8 mouse cellular contexts compared by ENCODE assay signal in genomic region chr1:59913869-59914225, GRCm38 (mm10). TPM values are rescaled to one million over a fixed set of nuclear protein-coding genes. Genes with fewer than 3 reads are reported as not detected.
A peak's percentile ranks its signal among the peaks of the same experiment; 100 is the strongest.
DNase-seq lines count a peak whose midpoint lies in the region; ATAC-seq lines count a peak whose summit lies in the region.

No protein-coding gene starts in this region.

- 2% methylated on average over 12 of the region's 12 CpGs for WGBS in kidney, embryonic 14.5 days
- 5% methylated on average over 12 of the region's 12 CpGs for WGBS in forebrain, embryonic 11.5 days
- WGBS in intestine, embryonic 14.5 days, result 2% methylated on average over 12 of the region's 12 CpGs

- no peaks in the 10 kb centered on the region for H3K9me3 ChIP-seq in kidney, embryonic 14.5 days (ENCODE audit: control insufficient read depth, low read length)
- no peaks in the 10 kb centered on the region for H3K9me3 ChIP-seq in forebrain, embryonic 11.5 days (ENCODE audit: control insufficient read depth, low read length)
- H3K9me3 ChIP-seq in intestine, embryonic 14.5 days (ENCODE audit: control insufficient read depth, low read length), result no peaks in the 10 kb centered on the region
- H3K9me3 ChIP-seq in megakaryocyte, embryonic 14.5 days, result no peaks in the 10 kb centered on the region

- peaks cover 22% of the 10 kb centered on the region for H3K4me1 ChIP-seq in kidney, embryonic 14.5 days (ENCODE audit: control insufficient read depth, insufficient read depth, low read length)
- no peaks in the 10 kb centered on the region; the same call in 1 of the 2 replicates for H3K4me1 ChIP-seq in forebrain, embryonic 11.5 days (replicated peaks; ENCODE audit: control insufficient read depth, insufficient read depth, low read length)
- H3K4me1 ChIP-seq in intestine, embryonic 14.5 days (replicated peaks; ENCODE audit: control insufficient read depth, insufficient read depth, low read length), result peaks cover 17% of the 10 kb centered on the region
- H3K4me1 ChIP-seq in megakaryocyte, embryonic 14.5 days, result peaks cover 31% of the 10 kb centered on the region

- H3K4me3 ChIP-seq in kidney, embryonic 14.5 days (ENCODE audit: low read length), result peak overlapping the region; percentile 68
- peak overlapping the region; percentile 99 for H3K4me3 ChIP-seq in forebrain, embryonic 11.5 days (ENCODE audit: low read depth, low read length)
- peak overlapping the region; percentile 95 for H3K4me3 ChIP-seq in intestine, embryonic 14.5 days (ENCODE audit: low read depth, low read length)
- peak overlapping the region; percentile 99 for H3K4me3 ChIP-seq in megakaryocyte, embryonic 14.5 days (replicated peaks)

- no peak for DNase-seq in kidney, adult 18-20 months
- peak; percentile 24 for DNase-seq in ES-CJ7 (ENCODE audit: low read depth, low spot score)
- no peak for DNase-seq in forebrain, embryonic 11.5 days (ENCODE audit: low spot score)
- no peak for DNase-seq in intestine, embryonic 14.5 days (ENCODE audit: low spot score)
- no peak for DNase-seq in adrenal gland, adult 18-20 months (ENCODE audit: low spot score in 2 of 2)

- peak overlapping the region; percentile 95 for H3K9ac ChIP-seq in kidney, embryonic 14.5 days (ENCODE audit: low read depth, low read length)
- H3K9ac ChIP-seq in forebrain, embryonic 11.5 days (ENCODE audit: low read length), result peak overlapping the region; percentile 94
- peak overlapping the region; percentile 88 for H3K9ac ChIP-seq in intestine, embryonic 14.5 days (ENCODE audit: low read length)

- no peaks in the 10 kb centered on the region for H3K36me3 ChIP-seq in kidney, embryonic 14.5 days (ENCODE audit: control insufficient read depth, insufficient read depth, low read length)
- H3K36me3 ChIP-seq in forebrain, embryonic 11.5 days (ENCODE audit: control insufficient read depth, insufficient read depth, low read length), result no peaks in the 10 kb centered on the region
- H3K36me3 ChIP-seq in intestine, embryonic 14.5 days (ENCODE audit: control insufficient read depth, insufficient read depth, low read length), result no peaks in the 10 kb centered on the region
- no peaks in the 10 kb centered on the region for H3K36me3 ChIP-seq in megakaryocyte, embryonic 14.5 days (replicated peaks; ENCODE audit: low read length)

- no peak overlapping the region; the same call in 1 of the 2 replicates for H3K27ac ChIP-seq in kidney, embryonic 14.5 days (ENCODE audit: low read depth, low read length)
- no peak overlapping the region for H3K27ac ChIP-seq in forebrain, embryonic 11.5 days (ENCODE audit: low read depth, low read length)
- peak overlapping the region; percentile 91 for H3K27ac ChIP-seq in intestine, embryonic 14.5 days (ENCODE audit: low read depth)

- ATAC-seq in kidney, embryonic 14.5 days (ENCODE audit: low FRiP score, low TSS enrichment), result no peak
- no peak for ATAC-seq in forebrain, embryonic 11.5 days (replicated peaks; ENCODE audit: low FRiP score)
- no peak for ATAC-seq in intestine, embryonic 14.5 days (replicated peaks; ENCODE audit: low FRiP score, low TSS enrichment, low read depth)
- no peak for ATAC-seq in inflammation-experienced regulatory T-cells, adult 6 months

- H3K4me2 ChIP-seq in kidney, embryonic 14.5 days (replicated peaks; ENCODE audit: low read depth, low read length), result peak overlapping the region; percentile 52
- H3K4me2 ChIP-seq in forebrain, embryonic 11.5 days (ENCODE audit: low read depth, low read length, severe bottlenecking), result peak overlapping the region; percentile 68
- H3K4me2 ChIP-seq in intestine, embryonic 14.5 days (ENCODE audit: low read length), result peak overlapping the region; percentile 74

- no peaks in the 10 kb centered on the region for H3K27me3 ChIP-seq in kidney, embryonic 14.5 days (ENCODE audit: control insufficient read depth, insufficient read depth, low read length)
- no peaks in the 10 kb centered on the region for H3K27me3 ChIP-seq in forebrain, embryonic 11.5 days (ENCODE audit: control insufficient read depth, insufficient read depth, low read length)
- H3K27me3 ChIP-seq in intestine, embryonic 14.5 days (replicated peaks; ENCODE audit: control insufficient read depth, insufficient read depth, low read length), result no peaks in the 10 kb centered on the region
- no peaks in the 10 kb centered on the region for H3K27me3 ChIP-seq in megakaryocyte, embryonic 14.5 days (replicated peaks)

RNA-seq across cellular contexts. Expression of gene Fam117b, which starts 1.0 kb away (rescaled TPM):
- polyA plus RNA-seq in kidney, embryonic 14.5 days (2014; fragmentation: Nextera tagmentation; extraction: Ambion mirVana), result 11.2 and 19.2 TPM in 2 replicates
- 17.2 and 17.6 TPM in 2 replicates for polyA plus RNA-seq in forebrain, embryonic 11.5 days (2014; fragmentation: Nextera tagmentation; extraction: Ambion mirVana)
- polyA plus RNA-seq in intestine, embryonic 14.5 days (2014; fragmentation: Nextera tagmentation; extraction: Ambion mirVana), result 10.3 and 11.0 TPM in 2 replicates
- polyA plus RNA-seq in megakaryocyte, embryonic 14.5 days (2012; ENCODE audit: insufficient read depth, low replicate concordance), result 4.0 and 4.5 TPM in 2 replicates
- 10 to 100 TPM; 37.0 to 48.0 TPM for total RNA-seq in adrenal gland, adult 18-20 months (2021)
- polyA plus RNA-seq in inflammation-experienced regulatory T-cells, adult 6 months (2017; shearing (Covaris generic)), result 10 to 100 TPM; 14.7 to 26.3 (median 15.4) TPM
